8 mouse cellular contexts compared by ENCODE assay signal in the genomic region with DNA sequence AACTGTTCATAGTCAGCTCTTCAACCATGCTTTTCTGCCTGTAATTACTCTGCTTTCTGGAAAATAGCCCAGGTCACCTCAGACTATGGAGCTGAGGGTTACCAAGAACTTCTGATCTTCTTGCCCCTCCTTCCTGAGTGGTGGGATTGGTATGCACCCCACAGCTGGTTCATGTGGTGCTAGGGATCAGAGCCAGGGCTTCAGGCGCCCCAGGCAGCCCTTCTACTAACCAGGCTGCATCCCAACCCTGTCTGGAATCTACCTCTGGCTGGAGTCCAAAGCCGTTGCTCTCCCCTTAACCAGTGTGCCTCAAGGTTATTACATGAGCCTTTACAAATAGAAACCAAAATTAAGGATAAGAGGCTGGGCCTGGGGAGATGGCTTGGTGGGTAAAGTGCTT.
DNase-seq lines count a peak whose midpoint lies in the region; ATAC-seq and TF ChIP-seq lines count a peak whose summit lies in the region.

No protein-coding gene starts in this region.

- ATAC-seq in intestine, embryonic 14.5 days (replicated peaks; ENCODE audit: low FRiP score, low TSS enrichment, low read depth): 0 out of 2 replicates have a peak, but pooled peaks have one; percentile 36
- no peak for ATAC-seq in intestine, postnatal 0 days
- ATAC-seq in heart, embryonic 14.5 days (ENCODE audit: insufficient number of reproducible peaks, insufficient read depth, low FRiP score, low read depth): peak; percentile 83
- peak; percentile 90 for ATAC-seq in limb, embryonic 13.5 days (ENCODE audit: low FRiP score, low read depth)

- no peak overlapping the region for H3K9ac ChIP-seq in intestine, embryonic 14.5 days (ENCODE audit: low read length)
- no peak overlapping the region for H3K9ac ChIP-seq in intestine, postnatal 0 days (ENCODE audit: low read depth, low read length)
- no peak overlapping the region for H3K9ac ChIP-seq in heart, embryonic 14.5 days (ENCODE audit: low read length)
- no peak overlapping the region; the same call in 1 of the 2 replicates for H3K9ac ChIP-seq in limb, embryonic 13.5 days

- no peak for DNase-seq in intestine, embryonic 14.5 days (ENCODE audit: low spot score)
- DNase-seq in layer of hippocampus, adult 11-12 months (ENCODE audit: low spot score): no peak
- DNase-seq in yolk sac, embryonic 10.5 days (ENCODE audit: low spot score): no peak
- DNase-seq in layer of hippocampus, adult 9-10 months (ENCODE audit: low spot score): no peak

- no peak for TF ChIP-seq CTCF in intestine, postnatal 0 days (IDR thresholded peaks at IDR 0.05; ENCODE audit: low read depth)

- no peaks in the 10 kb centered on the region for H3K27me3 ChIP-seq in intestine, embryonic 14.5 days (replicated peaks; ENCODE audit: control insufficient read depth, insufficient read depth, low read length)
- no peaks in the 10 kb centered on the region for H3K27me3 ChIP-seq in intestine, postnatal 0 days (replicated peaks; ENCODE audit: control insufficient read depth, insufficient read depth, low read length)
- no peaks in the 10 kb centered on the region for H3K27me3 ChIP-seq in heart, embryonic 14.5 days (ENCODE audit: control insufficient read depth, insufficient read depth, low read length)
- H3K27me3 ChIP-seq in limb, embryonic 13.5 days: no peaks in the 10 kb centered on the region

- H3K9me3 ChIP-seq in intestine, embryonic 14.5 days (ENCODE audit: control insufficient read depth, low read length): no peaks in the 10 kb centered on the region
- no peaks in the 10 kb centered on the region for H3K9me3 ChIP-seq in intestine, postnatal 0 days (ENCODE audit: control insufficient read depth)
- H3K9me3 ChIP-seq in heart, embryonic 14.5 days (ENCODE audit: control insufficient read depth, low read length): no peaks in the 10 kb centered on the region
- no peaks in the 10 kb centered on the region for H3K9me3 ChIP-seq in limb, embryonic 13.5 days

- H3K4me3 ChIP-seq in intestine, embryonic 14.5 days (ENCODE audit: low read depth, low read length): no peak overlapping the region
- H3K4me3 ChIP-seq in intestine, postnatal 0 days (ENCODE audit: low read depth, low read length): no peak overlapping the region
- H3K4me3 ChIP-seq in brown adipose tissue, adult 24 weeks (ENCODE audit: insufficient read depth, low read depth, low read length): no peak overlapping the region
- H3K4me3 ChIP-seq in heart, embryonic 14.5 days (ENCODE audit: control insufficient read depth in 1 of 2, insufficient read depth in 1 of 2, low read depth in 1 of 2, low read length in 2 of 2): no peak overlapping the region
- no peak overlapping the region for H3K4me3 ChIP-seq in limb, embryonic 13.5 days

- H3K27ac ChIP-seq in intestine, embryonic 14.5 days (ENCODE audit: low read depth): no peak overlapping the region; the same call in 1 of the 2 replicates
- no peak overlapping the region for H3K27ac ChIP-seq in intestine, postnatal 0 days (ENCODE audit: low read depth, low read length)
- peak overlapping the region; percentile 39 for H3K27ac ChIP-seq in brown adipose tissue, adult 24 weeks (replicated peaks; ENCODE audit: low read depth, low read length)
- H3K27ac ChIP-seq in heart, embryonic 14.5 days (replicated peaks in 1 of 2; ENCODE audit: control insufficient read depth in 1 of 2, insufficient read depth in 1 of 2, low read depth in 2 of 2, low read length in 2 of 2): peak overlapping the region; percentile 83 to 90
- H3K27ac ChIP-seq in limb, embryonic 13.5 days: peak overlapping the region; percentile 90

- peaks cover 4% of the 10 kb centered on the region; the same call in 1 of the 2 replicates for H3K36me3 ChIP-seq in intestine, embryonic 14.5 days (ENCODE audit: control insufficient read depth, insufficient read depth, low read length)
- H3K36me3 ChIP-seq in intestine, postnatal 0 days (ENCODE audit: control insufficient read depth, insufficient read depth): peaks cover 23% of the 10 kb centered on the region; the same call in 1 of the 2 replicates
- 0 out of 2 replicates have a peak, but pooled peaks cover 5% of the 10 kb centered on the region for H3K36me3 ChIP-seq in heart, embryonic 14.5 days (ENCODE audit: control insufficient read depth, insufficient read depth, low read length)
- H3K36me3 ChIP-seq in limb, embryonic 13.5 days: peaks cover 13% of the 10 kb centered on the region

- 37% methylated on average over 2 of the region's 2 CpGs for WGBS in intestine, embryonic 14.5 days
- WGBS in intestine, postnatal 0 days: 56% methylated on average over 2 of the region's 2 CpGs
- WGBS in heart, embryonic 14.5 days: 25% methylated on average over 2 of the region's 2 CpGs
- 18% methylated on average over 2 of the region's 2 CpGs for WGBS in limb, embryonic 13.5 days

- H3K4me2 ChIP-seq in intestine, embryonic 14.5 days (ENCODE audit: low read length): no peak overlapping the region
- H3K4me2 ChIP-seq in intestine, postnatal 0 days (replicated peaks; ENCODE audit: low read depth): no peak overlapping the region
- H3K4me2 ChIP-seq in heart, embryonic 14.5 days (ENCODE audit: low read length): peak overlapping the region; percentile 22
- H3K4me2 ChIP-seq in limb, embryonic 13.5 days (replicated peaks): 0 out of 2 replicates have a peak overlapping the region, but pooled peaks have one; percentile 3

- peaks cover 5% of the 10 kb centered on the region; the same call in 1 of the 2 replicates for H3K4me1 ChIP-seq in intestine, embryonic 14.5 days (replicated peaks; ENCODE audit: control insufficient read depth, insufficient read depth, low read length)
- 0 out of 2 replicates have a peak, but pooled peaks cover 4% of the 10 kb centered on the region for H3K4me1 ChIP-seq in intestine, postnatal 0 days (replicated peaks; ENCODE audit: control insufficient read depth, insufficient read depth, low read length)
- peaks cover 8% of the 10 kb centered on the region for H3K4me1 ChIP-seq in brown adipose tissue, adult 24 weeks (ENCODE audit: control insufficient read depth, insufficient read depth, insufficient read length, low read length)
- peaks cover 17 to 20% of the 10 kb centered on the region in 2 experiments for H3K4me1 ChIP-seq in heart, embryonic 14.5 days (ENCODE audit: control insufficient read depth in 2 of 2, insufficient read depth in 2 of 2, low read length in 2 of 2)
- peaks cover 56% of the 10 kb centered on the region for H3K4me1 ChIP-seq in limb, embryonic 13.5 days

Comparison
In these comparisons a context has a peak if more than half of its experiments do, and no peak if none do; other contexts are left out.
1. H3K27ac ChIP-seq: peak in brown adipose tissue, adult 24 weeks (single experiment), heart, embryonic 14.5 days (2 of 2) and limb, embryonic 13.5 days (single experiment); none in intestine, embryonic 14.5 days (single experiment) and intestine, postnatal 0 days (single experiment).
2. H3K4me2 ChIP-seq: peak in heart, embryonic 14.5 days (single experiment) and limb, embryonic 13.5 days (single experiment); none in intestine, embryonic 14.5 days (single experiment) and intestine, postnatal 0 days (single experiment).